Mouse (Mus musculus) hindbrain, postnatal 0 days (tissue): ENCODE results near the gene Krt81. TPM values are rescaled to one million over a fixed set of nuclear protein-coding genes. Genes with fewer than 3 reads are reported as not detected.

ENCODE experiments used
- ATAC-seq: fragments of 200-750 bp; cut with Nextera tagmentation; 2 replicates; pipeline ENCODE4 v1.8.0; 2017; ENCODE audit warnings: mild to moderate bottlenecking, moderate TSS enrichment, moderate library complexity
- DNase-seq: peaks from one replicate; pipeline ENCODE4 v3.0.0-alpha.2; 2015; ENCODE audit warnings: low spot score
- H3K27ac ChIP-seq: fragments of 300-500 bp; sonication (generic); 2 replicates; pipeline ENCODE4 v1.5.1; 2014; ENCODE audit warnings: mild to moderate bottlenecking
- H3K27me3 ChIP-seq: fragments of 300-500 bp; sonication (generic); 2 replicates; pipeline ENCODE4 v1.6.1; 2014; ENCODE audit warnings: low read length, mixed read lengths; ENCODE audit not compliant: insufficient read depth
- H3K36me3 ChIP-seq: fragments of 300-500 bp; sonication (generic); 2 replicates; pipeline ENCODE4 v1.6.1; 2014; ENCODE audit warnings: low read length, mixed read lengths; ENCODE audit not compliant: insufficient read depth
- H3K4me1 ChIP-seq: fragments of 300-500 bp; sonication (generic); 2 replicates; pipeline ENCODE4 v1.6.1; 2014; ENCODE audit warnings: antibody characterized with exemption, low read length, mixed read lengths; ENCODE audit not compliant: insufficient read depth
- H3K4me2 ChIP-seq: fragments of 300-500 bp; sonication (generic); 2 replicates; pipeline ENCODE4 v1.6.1; 2014; ENCODE audit warnings: low read depth, mild to moderate bottlenecking, low read length, moderate library complexity, mixed read lengths
- H3K4me3 ChIP-seq: fragments of 300-500 bp; sonication (generic); 2 replicates; pipeline ENCODE4 v1.5.1; 2014; ENCODE audit warnings: low read length
- H3K9ac ChIP-seq: fragments of 300-500 bp; sonication (generic); replicated peaks from 2 replicates; pipeline ENCODE4 v1.6.1; 2014; ENCODE audit warnings: mild to moderate bottlenecking, low read length, moderate library complexity, mixed read lengths
- H3K9me3 ChIP-seq: fragments of 300-500 bp; sonication (generic); 2 replicates; pipeline ENCODE4 v1.6.1; 2016; ENCODE audit warnings: low read length, mixed read lengths
- CTCF ChIP-seq: IDR thresholded peaks from 2 replicates; pipeline ENCODE4 v1.5.1; 2016; ENCODE audit warnings: antibody characterized with exemption, control low read depth, low read depth
- WGBS: fragments of 180-500 bp; shearing (Covaris S2); extraction: QIAGEN DNeasy Blood & Tissue Kit; methylation state at CpG from one replicate; pipeline ENCODE4 v1.1.7; 2014; 5-methylcytosine and 5-hydroxymethylcytosine counted together
- polyA plus RNA-seq: library from polyadenylated mRNA; unstranded; fragments of >200 nt; fragmentation: Nextera tagmentation; extraction: Ambion mirVana; gene quantifications from 2 replicates; pipeline ENCODE4 v1.2.1, GENCODE M21; 2015
- total RNA-seq: library from RNA; depleted of rRNA; stranded (reverse); fragments of >200 nt; gene quantifications from 2 replicates; pipeline ENCODE4 v1.2.3, GENCODE M21; 2014; rRNA removed

Krt81 gene
- total and polyA plus RNA-seq, 2 experiments from 2014 or later, result 0.09 TPM; not detected in 1

GRCm38 (mm10) chr15:101412188-101412587 lies 51.4 kb downstream of the Krt81 start:
- Histone ChIP-seq H3K9ac (no peak overlapping the region), H3K4me2 (no peak overlapping the region), H3K36me3 (no peaks in the 10 kb centered on the region), H3K27ac (no peak overlapping the region), H3K27me3 (0 out of 2 replicates have a peak, but pooled peaks cover 5% of the 10 kb centered on the region), H3K9me3 (no peaks in the 10 kb centered on the region), H3K4me3 (no peak overlapping the region), H3K4me1 (0 out of 2 replicates have a peak, but pooled peaks cover 3% of the 10 kb centered on the region)
- no peak for TF ChIP-seq CTCF
- WGBS, result 23% methylated on average over 31 of the region's 31 CpGs
- DNase-seq (no peak), ATAC-seq (no peak)

- 59% methylated on average over 2 of the region's 2 CpGs for WGBS
- Histone ChIP-seq H3K4me3 (no peak within 1 kb of the TSS), H3K27me3 (0 out of 2 replicates have a peak, but pooled peaks cover 5% of the 10 kb centered on the region), H3K9ac (no peak within 1 kb of the TSS), H3K9me3 (no peaks in the 10 kb centered on the region), H3K36me3 (no peaks in the 10 kb centered on the region), H3K4me2 (no peak within 1 kb of the TSS), H3K27ac (no peak within 1 kb of the TSS), H3K4me1 (0 out of 2 replicates have a peak, but pooled peaks cover 3% of the 10 kb centered on the region)
- TF ChIP-seq CTCF, result no peak
- ATAC-seq, result no peak
- no peak for DNase-seq
Measured at GRCm38 (mm10) chr15:101410775-101411174, 52.8 kb downstream of the Krt81 start, which contains the start of gene Krt7. Krt7 (plus strand) TSS chr15:101411043.

Other genes with a start within 250 kb of the Krt81 start
- gene Grasp, start 239.6 kb downstream of the Krt81 start, total RNA-seq, result 6.7 and 8.7 TPM in 2 replicates
- 1.5 and 1.6 TPM in 2 replicates for gene Grasp, start 239.6 kb downstream of the Krt81 start, polyA plus RNA-seq
- 9.3 and 10.3 TPM in 2 replicates for gene Nr4a1, start 209.5 kb downstream of the Krt81 start, total RNA-seq
- gene Nr4a1, start 209.5 kb downstream of the Krt81 start, polyA plus RNA-seq, result 5.3 and 6.5 TPM in 2 replicates
- 44.1 and 52.3 TPM in 2 replicates for gene Atg101, start 179.5 kb downstream of the Krt81 start, total RNA-seq
- 69.1 and 75.3 TPM in 2 replicates for gene Atg101, start 179.5 kb downstream of the Krt81 start, polyA plus RNA-seq
- not detected in 2 replicates for gene 6030408B16Rik, start 170.5 kb downstream of the Krt81 start, total RNA-seq
- gene 6030408B16Rik, start 170.5 kb downstream of the Krt81 start, polyA plus RNA-seq, result 0.15 and 0.30 TPM in 2 replicates
- gene Krt80, start 93.6 kb downstream of the Krt81 start, total RNA-seq, result 0.43 and 1.2 TPM in 2 replicates
- gene Krt80, start 93.6 kb downstream of the Krt81 start, polyA plus RNA-seq, result 0.30 and 0.33 TPM in 2 replicates
- gene Krt7, start 52.7 kb downstream of the Krt81 start, total RNA-seq, result 0.40 and 0.73 TPM in 2 replicates
- 0.84 and 0.95 TPM in 2 replicates for gene Krt7, start 52.7 kb downstream of the Krt81 start, polyA plus RNA-seq
- gene Krt87, start 24.9 kb downstream of the Krt81 start, total RNA-seq, result 0.75 and 1.5 TPM in 2 replicates
- gene Krt87, start 24.9 kb downstream of the Krt81 start, polyA plus RNA-seq, result 0.69 and 0.96 TPM in 2 replicates
- gene Krt88, start 16.0 kb downstream of the Krt81 start, total RNA-seq, result not detected in 2 replicates
- 0.16 TPM in 1 of 2 replicates, not detected in the other for gene Krt88, start 16.0 kb downstream of the Krt81 start, polyA plus RNA-seq
- 0.05 TPM in 1 of 2 replicates, not detected in the other for gene Krt86, start 9.7 kb upstream of the Krt81 start, total RNA-seq
- gene Krt86, start 9.7 kb upstream of the Krt81 start, polyA plus RNA-seq, result 0.26 and 0.34 TPM in 2 replicates
- not detected in 2 replicates for gene Krt83, start 27.8 kb upstream of the Krt81 start, total RNA-seq
- not detected in 2 replicates for gene Krt83, start 27.8 kb upstream of the Krt81 start, polyA plus RNA-seq
- not detected in 2 replicates for gene Gm49425, start 53.5 kb upstream of the Krt81 start, total RNA-seq
- gene Gm49425, start 53.5 kb upstream of the Krt81 start, polyA plus RNA-seq, result not detected in 2 replicates
- gene Krt84, start 69.1 kb upstream of the Krt81 start, total RNA-seq, result not detected in 2 replicates
- not detected in 2 replicates for gene Krt84, start 69.1 kb upstream of the Krt81 start, polyA plus RNA-seq
- not detected in 2 replicates for gene Krt82, start 86.9 kb upstream of the Krt81 start, total RNA-seq
- not detected in 2 replicates for gene Krt82, start 86.9 kb upstream of the Krt81 start, polyA plus RNA-seq
- 0.11 TPM in 1 of 2 replicates, not detected in the other for gene Krt90, start 99.2 kb upstream of the Krt81 start, total RNA-seq
- 0.11 and 0.26 TPM in 2 replicates for gene Krt90, start 99.2 kb upstream of the Krt81 start, polyA plus RNA-seq
- gene Krt75, start 110.2 kb upstream of the Krt81 start, total RNA-seq, result 0.10 and 0.47 TPM in 2 replicates
- 0.09 and 0.15 TPM in 2 replicates for gene Krt75, start 110.2 kb upstream of the Krt81 start, polyA plus RNA-seq
- not detected in 2 replicates for gene Gm5414, start 164.4 kb upstream of the Krt81 start, total RNA-seq
- gene Gm5414, start 164.4 kb upstream of the Krt81 start, polyA plus RNA-seq, result not detected in 2 replicates
- not detected in 2 replicates for gene Gm5478, start 183.6 kb upstream of the Krt81 start, total RNA-seq
- gene Gm5478, start 183.6 kb upstream of the Krt81 start, polyA plus RNA-seq, result not detected in 2 replicates
- gene Krt6b, start 216.5 kb upstream of the Krt81 start, total RNA-seq, result not detected in 2 replicates
- gene Krt6b, start 216.5 kb upstream of the Krt81 start, polyA plus RNA-seq, result not detected in 2 replicates
- not detected in 2 replicates for gene Krt6a, start 230.6 kb upstream of the Krt81 start, total RNA-seq
- gene Krt6a, start 230.6 kb upstream of the Krt81 start, polyA plus RNA-seq, result 0.13 TPM in 1 of 2 replicates, not detected in the other
- gene Krt5, start 249.1 kb upstream of the Krt81 start, total RNA-seq, result not detected in 2 replicates
- 0.15 TPM in 1 of 2 replicates, not detected in the other for gene Krt5, start 249.1 kb upstream of the Krt81 start, polyA plus RNA-seq